Mouse (Mus musculus): ENCODE measurements around the gene Dcaf12.

Gene Dcaf12

GRCm38 (mm10) chr4:41314141-41315129 is at the start of gene Dcaf12:
Gene Dcaf12 (minus strand): TSS chr4:41314889.
- peak; percentile 98 to 99 for DNase-seq

DNA sequence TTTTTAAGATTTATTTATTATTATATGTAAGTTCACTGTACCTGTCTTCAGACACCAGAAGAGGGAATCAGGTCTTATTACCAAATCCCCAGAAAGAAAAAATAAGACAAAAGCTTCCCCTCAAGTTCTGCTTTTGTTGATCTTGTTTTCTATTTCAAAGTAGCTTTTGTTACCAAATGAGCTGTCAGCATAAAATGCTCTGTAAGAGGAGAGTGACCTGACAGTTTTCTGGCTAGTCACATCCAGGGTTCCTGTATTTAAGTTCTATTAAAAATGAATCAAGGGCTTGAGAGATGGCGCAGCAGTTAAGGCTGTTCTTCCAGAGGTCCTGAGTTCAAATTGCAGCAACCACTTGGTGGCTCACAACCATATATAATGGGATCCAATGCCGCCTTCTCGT is 46.4 kb upstream of the Dcaf12 start:
- DNase-seq, result no peak

- no peak for DNase-seq
Observed at GRCm38 (mm10) chr4:41359358-41359757, 44.7 kb upstream of the Dcaf12 start.

GRCm38 (mm10) chr4:41358669-41359068 is 44.0 kb upstream of the Dcaf12 start:
- no peak for DNase-seq

GRCm38 (mm10) chr4:41357154-41357553 is 42.5 kb upstream of the Dcaf12 start:
- no peak for DNase-seq

- DNase-seq, result no peak
Observed at GRCm38 (mm10) chr4:41353265-41353664, 38.6 kb upstream of the Dcaf12 start.

DNA sequence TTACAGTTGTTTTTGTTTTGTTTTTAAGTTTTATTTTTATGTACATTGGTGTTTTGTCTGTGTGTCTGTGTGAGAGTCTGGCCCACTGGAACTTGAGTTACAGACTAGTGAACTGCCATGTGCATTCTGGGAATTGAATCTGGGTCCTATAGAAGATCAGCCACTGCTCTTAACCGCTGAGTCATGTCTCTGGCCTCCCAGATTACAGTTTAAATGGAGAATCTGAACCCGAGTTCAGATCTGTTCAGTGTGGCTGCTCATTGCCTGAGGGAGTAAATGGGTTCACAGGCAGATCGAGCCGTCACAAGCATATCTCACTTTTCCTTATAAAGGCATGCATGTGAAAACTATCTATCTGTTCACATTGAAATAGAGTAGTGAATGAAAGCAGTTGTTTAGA is 38.1 kb upstream of the Dcaf12 start:
- DNase-seq, result no peak

GRCm38 (mm10) chr4:41349199-41349591 is 34.5 kb upstream of the Dcaf12 start:
- DNase-seq, result no peak

DNA sequence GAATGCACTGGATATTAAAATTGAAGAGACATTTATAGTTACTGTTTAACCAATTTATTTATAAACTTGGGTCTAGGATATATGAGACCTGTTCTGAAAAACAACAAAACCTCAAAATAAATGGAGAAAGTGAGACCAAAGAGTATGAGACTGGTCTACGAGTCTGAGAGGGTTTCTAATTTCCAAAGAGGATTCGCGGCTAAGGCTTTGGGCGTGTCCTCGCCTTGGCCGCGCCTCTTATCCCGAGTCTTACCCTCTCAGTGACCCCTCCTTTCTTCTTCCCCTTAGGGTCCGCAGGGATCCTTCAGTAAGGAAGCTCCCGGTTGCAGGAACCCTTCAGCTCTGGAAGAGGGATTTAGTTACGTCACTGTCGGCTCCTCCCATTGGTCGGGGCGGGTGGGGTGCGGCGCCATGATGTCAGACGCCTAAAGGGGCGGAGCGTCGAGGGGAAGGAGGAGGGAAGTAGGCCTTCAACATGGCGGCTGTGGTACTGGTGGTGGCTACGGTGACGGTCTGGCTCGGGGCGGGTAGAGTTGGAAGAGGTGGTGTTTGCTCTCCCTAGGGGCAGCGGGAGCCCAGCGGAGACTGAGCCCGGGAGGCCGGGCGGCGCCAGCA is 34.0 kb upstream of the Dcaf12 start, which contains the start of gene Ubap1:
Ubap1 (plus strand) TSS at position 413 of the 615 bp plus-strand sequence.
- DNase-seq, result peak; percentile 96 to 97

DNA sequence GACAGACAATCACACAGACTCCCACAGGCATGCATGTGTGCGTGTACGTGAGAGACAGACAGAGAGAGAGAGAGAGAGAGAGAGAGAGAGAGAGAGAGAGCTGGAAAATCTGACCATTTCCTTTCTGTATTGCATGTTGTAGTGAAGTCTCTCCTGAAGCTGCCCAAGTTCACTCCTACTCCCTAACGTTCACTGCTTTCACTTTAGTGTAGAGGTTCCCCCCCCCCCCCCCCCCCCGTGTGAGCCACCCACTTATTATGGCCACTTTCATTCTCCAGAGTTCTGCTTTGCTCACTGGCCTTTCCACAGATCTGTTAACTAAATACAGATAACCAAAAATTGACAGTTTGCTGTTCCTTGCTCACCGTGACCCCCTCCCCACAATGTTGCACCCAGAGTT is 33.1 kb upstream of the Dcaf12 start:
- DNase-seq, result no peak

DNA sequence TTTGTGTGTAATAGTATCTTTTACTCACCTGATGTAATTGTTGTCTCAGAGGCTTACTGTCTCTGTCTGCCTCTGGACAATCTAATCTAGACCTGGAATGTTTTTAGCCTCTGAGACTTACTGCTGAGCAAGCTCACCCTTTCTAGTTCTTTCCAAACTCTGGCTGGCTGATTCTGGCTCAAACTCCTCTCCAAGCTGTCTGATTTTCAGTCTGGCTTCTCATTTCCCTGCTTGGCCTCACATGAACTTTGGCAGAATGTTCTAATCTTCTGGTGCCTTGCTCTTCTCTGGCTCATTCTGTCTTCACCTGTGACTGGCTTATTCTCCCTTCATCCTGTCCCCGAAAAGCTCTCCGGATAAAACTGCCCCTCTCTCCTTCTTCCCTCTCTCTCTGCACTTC is 31.3 kb upstream of the Dcaf12 start:
- DNase-seq, result no peak

- no peak for DNase-seq
Observed at GRCm38 (mm10) chr4:41340912-41341550, 26.3 kb upstream of the Dcaf12 start.

DNA sequence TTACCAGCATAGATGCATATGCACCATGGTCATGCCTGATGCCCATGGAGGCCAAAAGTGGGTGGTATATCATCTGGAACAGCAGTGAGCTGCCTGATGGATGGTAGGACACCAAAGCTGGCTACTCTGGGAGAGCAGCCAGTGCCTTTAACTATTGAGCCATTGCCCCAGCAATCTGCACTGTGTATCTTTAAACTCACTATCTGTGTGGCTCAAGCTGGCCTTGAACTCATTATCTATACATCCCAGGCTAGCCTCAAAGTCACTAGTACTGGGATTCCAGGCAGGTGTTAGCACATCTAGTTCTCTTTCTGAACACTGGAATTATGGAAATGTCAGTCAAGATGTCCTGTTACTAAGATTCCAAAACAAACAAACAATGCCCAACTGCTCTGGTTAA is 21.9 kb upstream of the Dcaf12 start:
- no peak for DNase-seq

- no peak for DNase-seq
Observed at GRCm38 (mm10) chr4:41331698-41332421, 17.2 kb upstream of the Dcaf12 start.

DNA sequence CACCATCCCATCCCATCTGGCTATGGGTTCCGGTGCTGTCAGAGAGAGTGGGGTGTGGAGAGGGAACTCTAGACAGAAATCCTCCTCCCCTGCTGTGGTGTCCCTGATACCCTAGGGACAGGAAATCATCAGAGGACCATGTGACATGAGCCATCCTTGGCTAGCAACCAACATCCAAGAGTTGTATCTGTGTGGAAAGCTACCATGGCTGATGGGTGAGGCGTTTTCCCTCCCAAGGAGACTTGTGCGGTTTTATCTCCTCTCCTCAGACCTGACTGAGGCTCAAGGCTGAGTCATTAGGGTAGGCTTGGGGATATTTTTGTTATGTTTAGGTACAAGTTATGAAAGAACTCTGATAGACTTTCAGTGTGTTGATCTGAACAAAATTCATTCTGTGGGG is 16.4 kb upstream of the Dcaf12 start:
- DNase-seq, result no peak

GRCm38 (mm10) chr4:41329481-41329880 is 14.8 kb upstream of the Dcaf12 start:
- DNase-seq, result no peak

DNA sequence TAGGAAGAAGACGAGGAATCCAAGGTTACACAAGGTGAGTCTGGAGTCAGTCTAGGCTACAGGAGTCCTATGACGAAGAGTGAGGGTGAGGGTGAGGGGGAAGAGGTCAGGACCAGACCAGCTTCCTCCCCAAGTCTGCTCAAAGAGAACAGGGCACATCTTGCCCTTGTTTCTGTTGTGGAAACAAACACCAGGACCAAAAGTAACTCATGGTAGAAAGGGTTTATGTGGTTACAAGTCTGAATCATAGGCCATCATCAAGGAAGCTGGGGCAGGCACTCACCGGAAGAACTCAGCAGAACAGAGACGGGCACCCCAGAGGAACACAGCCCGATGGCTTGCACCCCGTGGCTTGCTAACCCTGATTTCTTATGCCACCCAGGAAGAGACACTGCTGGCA is 12.2 kb upstream of the Dcaf12 start:
- DNase-seq, result no peak

DNA sequence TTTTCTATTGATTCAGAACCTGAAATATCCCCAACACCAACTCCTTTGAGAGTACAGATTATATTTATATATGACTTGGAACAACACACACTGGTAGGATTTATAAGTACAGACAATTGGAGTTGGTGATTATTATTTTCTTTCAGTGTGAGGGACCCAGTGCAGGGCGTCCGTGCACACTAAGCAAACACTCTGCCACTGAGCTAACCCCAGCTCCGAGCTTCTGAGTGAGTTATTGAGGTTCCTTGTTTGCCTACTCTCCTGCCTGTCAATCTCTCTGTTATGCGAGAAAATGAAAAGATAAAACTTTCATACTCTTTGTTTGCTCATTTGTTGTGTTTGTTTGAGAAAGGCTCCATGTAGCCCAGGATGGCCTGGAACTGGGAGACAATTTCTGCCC is 6.3 kb upstream of the Dcaf12 start:
- no peak for DNase-seq

DNA sequence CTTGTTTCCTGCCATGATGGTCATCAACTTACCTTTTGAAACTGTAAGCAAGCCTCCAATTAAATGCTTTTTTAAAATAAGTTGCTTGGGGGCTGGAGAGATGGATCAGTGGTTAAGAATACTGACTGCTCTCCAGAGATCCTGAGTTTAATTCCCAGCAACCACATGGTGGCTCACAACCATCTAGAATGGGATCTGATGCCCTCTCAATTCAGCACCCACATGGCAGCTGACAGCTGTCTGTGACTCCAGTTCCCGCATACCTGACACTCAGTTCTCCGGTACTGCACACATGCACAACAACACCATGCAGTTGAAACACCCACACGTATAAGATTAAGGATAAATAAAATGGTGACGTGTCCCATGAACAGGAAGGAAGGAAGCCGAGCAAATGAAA is 3.6 kb upstream of the Dcaf12 start:
- DNase-seq, result no peak

GRCm38 (mm10) chr4:41315173-41315572 is 484 bp upstream of the Dcaf12 start:
- no peak for DNase-seq

GRCm38 (mm10) chr4:41313722-41314121 is 967 bp downstream of the Dcaf12 start:
- no peak for DNase-seq

GRCm38 (mm10) chr4:41310567-41311563 is 3.8 kb downstream of the Dcaf12 start:
- DNase-seq, result no peak
